Mouse (Mus musculus) stomach, embryonic 14.5 days (tissue): ENCODE data around the gene Ripor1. TPM values are rescaled to one million over a fixed set of nuclear protein-coding genes. Genes with fewer than 3 reads are reported as not detected.
A peak's percentile ranks its signal among the peaks of the same experiment; 100 is the strongest.

Experiments used
- ATAC-seq: fragments of 200-750 bp; cut with Nextera tagmentation; 2 replicates; pipeline ENCODE4 v1.8.0; 2017; ENCODE audit warnings: low read depth, moderate TSS enrichment; ENCODE audit not compliant: insufficient number of reproducible peaks, insufficient read depth, low FRiP score
- H3K27ac ChIP-seq: fragments of 300-500 bp; sonication (generic); 2 replicates; pipeline ENCODE4 v1.5.1; 2014; ENCODE audit warnings: mild to moderate bottlenecking, low read length, moderate library complexity, mixed read lengths
- H3K27me3 ChIP-seq: fragments of 300-500 bp; sonication (generic); 2 replicates; pipeline ENCODE4 v1.6.1; 2014; ENCODE audit warnings: low read length, control low read depth, mixed read lengths; ENCODE audit not compliant: control insufficient read depth, insufficient read depth
- H3K36me3 ChIP-seq: fragments of 300-500 bp; sonication (generic); 2 replicates; pipeline ENCODE4 v1.6.1; 2014; ENCODE audit warnings: mild to moderate bottlenecking, control low read depth, low read length, moderate library complexity, mixed read lengths; ENCODE audit not compliant: control insufficient read depth, insufficient read depth
- H3K4me1 ChIP-seq: fragments of 300-500 bp; sonication (generic); 2 replicates; pipeline ENCODE4 v1.6.1; 2014; ENCODE audit warnings: low read length, control low read depth, mixed read lengths; ENCODE audit not compliant: control insufficient read depth, insufficient read depth
- H3K4me2 ChIP-seq: fragments of 300-500 bp; sonication (generic); replicated peaks from 2 replicates; pipeline ENCODE4 v1.6.1; 2014; ENCODE audit warnings: low read depth, low read length, control low read depth
- H3K4me3 ChIP-seq: fragments of 300-500 bp; sonication (generic); 2 replicates; pipeline ENCODE4 v1.5.1; 2014; ENCODE audit warnings: low read depth, low read length, control low read depth
- H3K9ac ChIP-seq: fragments of 300-500 bp; sonication (generic); replicated peaks from 2 replicates; pipeline ENCODE4 v1.6.1; 2014; ENCODE audit warnings: low read depth, mild to moderate bottlenecking, control low read depth, low read length, moderate library complexity, mixed read lengths
- H3K9me3 ChIP-seq: fragments of 300-500 bp; sonication (generic); 2 replicates; pipeline ENCODE4 v1.6.1; 2016; ENCODE audit warnings: low read depth, low read length, control low read depth; ENCODE audit not compliant: control insufficient read depth
- WGBS: fragments of 180-500 bp; shearing (Covaris S2); extraction: QIAGEN DNeasy Blood & Tissue Kit; methylation state at CpG from one replicate; pipeline ENCODE4 v1.1.7; 2014; 5-methylcytosine and 5-hydroxymethylcytosine counted together
- polyA plus RNA-seq: library from polyadenylated mRNA; unstranded; fragments of >200 nt; fragmentation: Nextera tagmentation; extraction: Ambion mirVana; gene quantifications from 2 replicates; pipeline ENCODE4 v1.2.1, GENCODE M21; 2014

Gene Ripor1
- polyA plus RNA-seq, 1 experiment from 2014 or later: 20.8 TPM

GRCm38 (mm10) chr8:105618892-105619591 is 14.0 kb downstream of the Ripor1 start:
- Histone ChIP-seq H3K9ac (no peak overlapping the region), H3K4me1 (peaks cover 13% of the 10 kb centered on the region), H3K4me2 (no peak overlapping the region), H3K27me3 (no peaks in the 10 kb centered on the region), H3K4me3 (no peak overlapping the region), H3K36me3 (peaks cover 59% of the 10 kb centered on the region), H3K27ac (no peak overlapping the region), H3K9me3 (no peaks in the 10 kb centered on the region)
- no peak for ATAC-seq
- 93% methylated on average over 19 of the region's 19 CpGs for whole genome bisulfite sequencing

DNA sequence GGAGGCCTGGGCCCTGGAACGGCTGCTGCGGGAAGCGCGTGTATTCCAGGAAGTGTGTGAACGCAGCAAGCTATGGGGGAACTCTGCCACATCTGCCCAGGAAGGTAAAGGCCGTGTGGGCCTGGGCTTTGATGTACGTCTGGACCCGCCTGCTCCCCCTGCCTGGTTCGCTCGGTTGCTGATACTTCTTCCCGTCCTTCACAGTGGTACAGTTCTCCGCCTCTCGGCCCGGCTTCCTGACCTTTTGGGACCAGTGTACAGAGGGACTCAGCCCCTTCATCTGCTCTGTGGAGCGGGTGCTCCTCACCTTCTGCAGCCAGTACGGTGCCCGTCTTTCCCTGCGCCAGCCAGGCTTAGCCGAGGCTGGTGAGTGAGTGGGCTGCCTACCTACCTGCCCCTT is 15.2 kb downstream of the Ripor1 start:
- ATAC-seq: no peak
- Histone ChIP-seq H3K9ac (no peak overlapping the region), H3K4me2 (no peak overlapping the region), H3K27me3 (no peaks in the 10 kb centered on the region), H3K4me1 (peaks cover 17% of the 10 kb centered on the region), H3K36me3 (peaks cover 56% of the 10 kb centered on the region), H3K4me3 (no peak overlapping the region), H3K27ac (no peak overlapping the region), H3K9me3 (no peaks in the 10 kb centered on the region)
- WGBS: 90% methylated on average over 19 of the region's 19 CpGs

DNA sequence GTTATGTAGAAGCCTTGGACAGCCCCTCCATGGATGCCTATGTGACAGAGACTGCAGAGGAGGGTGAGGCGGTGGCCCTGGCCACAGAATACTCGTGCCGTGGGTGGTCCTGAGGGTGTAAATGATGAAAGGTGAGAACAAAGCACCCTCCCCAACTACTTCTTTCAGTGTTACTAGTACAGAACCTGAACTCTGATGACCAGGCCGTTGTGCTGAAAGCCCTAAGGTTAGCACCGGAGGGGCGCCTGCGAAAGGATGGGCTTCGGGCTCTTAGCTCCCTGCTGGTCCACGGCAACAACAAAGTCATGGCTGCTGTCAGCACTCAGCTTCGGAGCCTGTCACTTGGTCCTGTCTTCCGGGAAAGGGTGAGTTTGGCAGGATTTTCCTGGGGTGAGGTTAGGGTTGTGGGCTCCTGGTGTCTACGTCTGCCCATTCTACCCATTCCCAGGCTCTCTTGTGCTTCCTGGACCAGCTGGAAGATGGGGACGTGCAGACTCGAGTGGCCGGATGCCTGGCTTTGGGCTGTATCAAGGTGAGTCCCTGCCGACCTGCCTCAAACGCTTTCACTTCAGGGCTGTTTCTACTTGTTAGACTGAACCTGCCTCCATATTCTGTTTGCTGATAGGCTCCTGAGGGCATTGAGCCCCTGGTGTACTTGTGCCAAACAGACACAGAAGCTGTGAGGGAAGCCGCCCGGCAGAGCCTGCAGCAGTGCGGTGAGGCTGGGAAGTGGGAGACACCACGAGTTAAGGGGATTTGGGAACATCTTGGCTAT is 16.1 kb downstream of the Ripor1 start:
- Histone ChIP-seq H3K9me3 (no peaks in the 10 kb centered on the region), H3K4me3 (no peak overlapping the region), H3K27me3 (no peaks in the 10 kb centered on the region), H3K36me3 (peaks cover 56% of the 10 kb centered on the region), H3K9ac (no peak overlapping the region), H3K4me2 (no peak overlapping the region), H3K4me1 (peaks cover 17% of the 10 kb centered on the region), H3K27ac (no peak overlapping the region)
- 90% methylated on average over 21 of the region's 21 CpGs for WGBS
- ATAC-seq: no peak

DNA sequence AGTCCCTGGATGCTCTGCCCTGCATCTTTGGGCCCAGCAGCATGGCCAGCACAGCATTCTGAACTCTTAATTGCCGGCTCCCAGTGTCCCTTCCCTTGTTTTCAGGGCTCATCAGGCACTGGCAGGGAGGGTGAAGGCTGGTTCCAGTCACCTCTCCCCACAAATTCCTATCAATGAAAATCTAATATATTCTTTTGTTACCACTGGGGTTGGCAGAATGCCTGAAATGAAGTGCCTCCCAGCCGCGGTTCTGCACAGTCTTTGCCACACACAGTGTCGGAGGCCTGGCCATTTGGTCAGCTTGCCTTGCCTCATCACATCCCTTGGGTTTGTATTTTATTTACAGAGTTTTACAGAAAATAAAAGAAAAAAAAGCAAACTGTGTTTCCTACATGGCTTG is 16.8 kb downstream of the Ripor1 start:
- peaks cover 51% of the 10 kb centered on the region for H3K36me3 ChIP-seq
- H3K4me1 ChIP-seq: peaks cover 17% of the 10 kb centered on the region
- H3K27me3 ChIP-seq: no peaks in the 10 kb centered on the region
- no peak overlapping the region for H3K4me3 ChIP-seq
- 0 out of 2 replicates have a peak, but pooled peaks have one; percentile 7 for ATAC-seq
- peak overlapping the region; percentile 1; the same call in 1 of the 2 replicates for H3K27ac ChIP-seq
- no peak overlapping the region for H3K9ac ChIP-seq
- H3K9me3 ChIP-seq: no peaks in the 10 kb centered on the region
- no peak overlapping the region for H3K4me2 ChIP-seq
- 69% methylated on average over 4 of the region's 4 CpGs for WGBS

GRCm38 (mm10) chr8:105622421-105622920 is 17.4 kb downstream of the Ripor1 start:
- H3K4me2 ChIP-seq: no peak overlapping the region
- peak overlapping the region; percentile 48; the same call in 1 of the 2 replicates for H3K27ac ChIP-seq
- no peaks in the 10 kb centered on the region for H3K9me3 ChIP-seq
- 4% methylated on average over 8 of the region's 8 CpGs for WGBS
- H3K9ac ChIP-seq: no peak overlapping the region
- H3K4me1 ChIP-seq: peaks cover 17% of the 10 kb centered on the region
- H3K27me3 ChIP-seq: no peaks in the 10 kb centered on the region
- peaks cover 45% of the 10 kb centered on the region for H3K36me3 ChIP-seq
- peak; percentile 91 for ATAC-seq
- H3K4me3 ChIP-seq: no peak overlapping the region

DNA sequence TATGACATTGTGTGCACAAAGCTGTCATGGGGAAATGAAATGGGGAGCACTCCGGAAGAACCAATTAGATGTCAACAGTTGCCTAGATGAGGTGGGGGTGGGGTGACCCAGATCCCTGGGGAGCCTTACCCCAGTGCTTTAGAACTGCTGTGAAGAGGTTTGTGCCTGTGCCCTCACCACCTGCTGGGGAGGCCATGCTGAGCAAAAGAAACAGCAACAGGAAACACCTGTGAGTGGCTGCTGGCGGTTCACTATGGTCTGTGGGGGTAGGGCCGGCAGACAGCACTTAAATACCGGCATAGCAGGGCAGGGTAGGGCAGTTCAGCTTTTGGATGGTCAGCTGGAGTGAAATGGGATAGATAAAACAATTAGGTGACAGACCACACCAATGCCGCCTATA is 18.1 kb downstream of the Ripor1 start:
- Histone ChIP-seq H3K9ac (no peak overlapping the region), H3K36me3 (peaks cover 38% of the 10 kb centered on the region), H3K9me3 (no peaks in the 10 kb centered on the region), H3K27ac (peak overlapping the region; percentile 48; the same call in 1 of the 2 replicates), H3K4me1 (peaks cover 17% of the 10 kb centered on the region), H3K4me2 (no peak overlapping the region), H3K27me3 (no peaks in the 10 kb centered on the region), H3K4me3 (no peak overlapping the region)
- no peak for ATAC-seq
- WGBS: 34% methylated on average over 5 of the region's 5 CpGs

GRCm38 (mm10) chr8:105623679-105624245 is 18.7 kb downstream of the Ripor1 start:
- no peak for ATAC-seq
- 54% methylated on average over 7 of the region's 7 CpGs for WGBS
- H3K27ac ChIP-seq: no peak overlapping the region
- peaks cover 32% of the 10 kb centered on the region for H3K36me3 ChIP-seq
- H3K27me3 ChIP-seq: no peaks in the 10 kb centered on the region
- H3K9me3 ChIP-seq: no peaks in the 10 kb centered on the region
- H3K9ac ChIP-seq: no peak overlapping the region
- peaks cover 17% of the 10 kb centered on the region for H3K4me1 ChIP-seq
- no peak overlapping the region for H3K4me3 ChIP-seq
- H3K4me2 ChIP-seq: no peak overlapping the region

GRCm38 (mm10) chr8:105624401-105624800 is 19.3 kb downstream of the Ripor1 start:
- Histone ChIP-seq H3K4me3 (no peak overlapping the region), H3K27ac (peak overlapping the region; percentile 22; the same call in 1 of the 2 replicates), H3K27me3 (no peaks in the 10 kb centered on the region), H3K9me3 (no peaks in the 10 kb centered on the region), H3K4me1 (peaks cover 17% of the 10 kb centered on the region), H3K9ac (no peak overlapping the region), H3K4me2 (no peak overlapping the region), H3K36me3 (peaks cover 25% of the 10 kb centered on the region)
- 57% methylated on average over 3 of the region's 3 CpGs for WGBS
- ATAC-seq: no peak
